Mouse (Mus musculus) layer of hippocampus, adult 11-12 months (tissue): ENCODE data around the gene Wdr25.
A peak's percentile ranks its signal among the peaks of the same experiment; 100 is the strongest.

Experiments used
- DNase-seq: peaks from one replicate; pipeline ENCODE4 v3.0.0; 2022; ENCODE audit warnings: low spot score

Gene Wdr25

GRCm38 (mm10) chr12:108896006-108896405 lies 2.6 kb downstream of the Wdr25 start:
- no peak for DNase-seq

DNA sequence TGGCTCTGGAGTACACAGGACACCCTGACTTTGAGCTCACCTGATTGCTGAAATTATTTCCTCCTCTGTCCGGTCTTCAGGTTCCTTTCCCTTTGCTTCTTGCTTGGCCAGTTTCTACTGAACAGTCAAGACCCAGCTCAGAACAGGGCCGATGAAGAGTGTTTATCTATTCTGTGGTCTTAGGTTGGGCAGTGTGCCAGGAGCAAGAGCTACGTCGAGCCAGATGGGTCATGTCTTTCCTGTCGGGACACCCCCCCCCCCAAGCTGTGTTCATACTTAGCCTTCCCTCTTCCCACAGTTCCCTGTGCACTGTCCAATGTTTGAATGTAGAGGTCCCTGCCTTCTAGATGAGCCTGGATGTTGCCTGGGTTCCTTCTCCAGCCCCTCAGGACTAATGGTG lies 7.9 kb downstream of the Wdr25 start:
- no peak for DNase-seq

- DNase-seq = peak; percentile 74
Measured at GRCm38 (mm10) chr12:108902940-108903339, 9.5 kb downstream of the Wdr25 start.

DNA sequence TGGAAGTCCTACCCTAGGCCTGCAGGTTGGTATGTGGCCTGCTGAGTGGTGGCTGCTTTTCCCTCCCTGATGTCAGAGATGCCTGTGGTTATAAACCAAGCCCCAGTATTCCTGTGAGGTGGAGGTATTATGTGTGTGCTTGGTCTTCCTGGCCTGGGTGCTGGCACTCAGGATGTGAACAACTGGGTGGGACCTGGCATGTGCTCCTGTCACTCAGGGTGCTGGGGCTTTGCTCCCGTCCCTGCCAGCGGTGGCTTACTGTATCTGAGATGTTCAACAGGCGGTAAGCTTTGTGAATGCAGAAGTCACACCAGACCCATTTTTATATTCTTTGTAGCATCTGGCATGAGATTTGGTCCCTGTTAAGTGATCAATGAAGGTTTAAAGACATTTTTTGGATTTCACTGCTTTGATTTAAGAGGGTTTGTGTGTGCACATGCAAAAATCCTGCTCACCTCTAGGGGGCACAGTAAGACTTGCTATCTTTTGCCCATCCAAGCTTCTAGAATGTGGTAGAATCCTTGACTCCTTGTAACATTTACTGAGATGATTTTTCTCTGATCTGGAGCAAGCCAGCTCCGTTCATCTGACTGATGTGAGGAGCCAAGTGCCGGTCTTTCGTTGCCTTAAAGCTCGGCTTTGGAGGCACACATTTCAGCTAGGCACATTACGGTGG lies 10.3 kb downstream of the Wdr25 start:
- DNase-seq = peak; percentile 85

DNA sequence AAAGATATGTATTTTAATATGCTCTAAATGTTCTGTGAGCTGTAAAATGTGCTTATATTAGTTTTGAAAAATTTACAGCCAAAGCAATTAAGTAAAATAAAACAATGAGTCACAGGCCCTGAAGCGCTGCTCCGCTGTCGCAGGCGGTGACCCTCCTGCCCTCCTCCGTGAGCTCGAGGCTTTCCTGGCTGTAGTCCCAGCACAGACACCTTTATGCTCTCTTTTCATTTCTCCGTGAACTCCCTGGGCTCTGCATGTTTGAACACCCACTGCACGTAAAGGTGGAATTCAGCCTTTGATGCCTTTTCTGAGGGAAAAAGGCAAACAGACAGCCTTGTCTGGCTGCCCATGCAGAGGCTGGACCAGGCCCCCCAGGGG lies 10.8 kb downstream of the Wdr25 start:
- DNase-seq = no peak

GRCm38 (mm10) chr12:108905620-108906302 lies 12.3 kb downstream of the Wdr25 start:
- DNase-seq = no peak

DNA sequence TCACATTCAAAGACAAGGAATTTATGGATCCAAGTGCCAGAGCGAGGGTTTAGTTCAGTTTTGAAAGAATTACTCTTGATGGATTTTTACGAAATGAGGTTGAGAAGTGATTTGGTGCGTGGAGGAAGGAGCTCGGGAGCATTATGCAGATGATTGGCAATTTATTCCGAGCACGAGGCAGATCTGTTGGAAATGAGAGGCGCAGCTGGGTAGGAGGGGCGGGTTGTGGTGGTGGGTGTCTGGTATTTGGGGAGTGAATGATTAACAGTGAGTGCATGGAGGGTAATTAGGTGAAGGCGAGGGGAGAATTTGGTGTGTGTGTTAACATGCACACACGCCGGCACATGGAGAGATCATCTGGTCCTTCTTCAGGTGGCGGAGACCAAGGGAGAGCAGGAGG lies 13.0 kb downstream of the Wdr25 start:
- no peak for DNase-seq

DNA sequence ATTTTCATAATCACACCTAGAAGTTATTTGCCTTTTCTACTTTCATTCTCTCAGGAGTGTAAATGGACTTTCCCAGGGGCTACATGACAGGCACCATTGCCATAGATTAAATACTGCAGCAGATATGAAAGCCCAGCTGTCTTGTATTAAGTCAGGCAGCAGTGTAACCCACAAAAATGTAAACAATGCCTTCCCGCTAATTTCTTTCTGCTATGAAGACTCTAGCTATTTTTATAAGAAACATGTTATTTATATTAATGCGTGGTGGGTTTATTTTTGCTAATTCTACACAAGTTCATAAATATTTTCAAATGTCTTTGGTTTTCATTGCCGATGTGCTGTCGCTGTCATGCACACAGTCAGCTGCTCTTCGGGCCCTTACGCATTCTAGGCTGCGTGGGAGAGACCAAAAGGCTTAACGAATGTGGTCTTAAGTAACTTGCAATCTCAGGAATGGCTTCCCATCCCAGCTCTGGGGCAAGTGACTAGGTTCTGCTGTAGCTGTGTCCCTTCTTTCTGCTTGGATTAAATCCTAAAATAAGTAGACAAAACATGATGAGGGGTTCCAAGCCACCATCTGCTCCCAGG lies 16.5 kb downstream of the Wdr25 start:
- DNase-seq = no peak

DNA sequence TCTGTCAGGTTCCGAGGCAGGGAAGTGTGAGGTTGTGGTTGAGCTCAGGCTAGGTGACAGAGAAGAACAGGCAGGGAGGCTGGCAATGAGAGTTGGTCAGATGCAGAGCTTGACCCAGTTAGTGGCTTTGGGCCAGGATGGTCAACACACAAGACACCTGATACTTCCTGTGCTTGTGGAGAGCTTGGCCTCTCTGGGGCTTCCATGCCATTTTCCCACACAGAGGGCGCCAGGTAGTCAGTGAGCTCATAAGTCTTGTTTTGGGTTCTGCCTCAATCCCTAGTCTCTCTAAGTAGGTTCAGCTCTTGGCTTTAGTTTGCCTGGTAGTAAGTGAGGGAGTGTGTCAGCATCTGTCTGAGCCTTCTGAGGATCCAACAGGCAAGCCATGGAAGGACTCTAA lies 19.0 kb downstream of the Wdr25 start:
- DNase-seq = no peak

DNA sequence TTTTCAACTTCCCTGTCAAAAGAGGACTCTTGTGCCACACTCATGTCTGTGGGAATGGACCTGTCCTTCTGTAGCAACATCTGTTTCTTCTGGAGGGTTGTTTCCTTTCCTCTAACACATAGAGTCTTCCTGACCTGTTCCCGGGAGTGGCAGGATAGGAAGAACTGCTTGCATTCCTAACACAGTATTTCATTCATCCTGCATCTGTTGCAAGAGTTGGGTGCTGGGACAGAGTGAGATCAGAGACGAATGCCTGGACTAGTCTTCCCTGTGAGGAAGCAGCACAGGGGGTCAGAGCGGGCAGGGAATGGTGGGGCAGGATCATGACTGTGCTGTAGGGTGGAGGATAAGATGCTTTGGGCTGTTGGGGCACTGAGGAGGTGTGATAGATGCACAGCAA lies 20.8 kb downstream of the Wdr25 start:
- DNase-seq = no peak

DNA sequence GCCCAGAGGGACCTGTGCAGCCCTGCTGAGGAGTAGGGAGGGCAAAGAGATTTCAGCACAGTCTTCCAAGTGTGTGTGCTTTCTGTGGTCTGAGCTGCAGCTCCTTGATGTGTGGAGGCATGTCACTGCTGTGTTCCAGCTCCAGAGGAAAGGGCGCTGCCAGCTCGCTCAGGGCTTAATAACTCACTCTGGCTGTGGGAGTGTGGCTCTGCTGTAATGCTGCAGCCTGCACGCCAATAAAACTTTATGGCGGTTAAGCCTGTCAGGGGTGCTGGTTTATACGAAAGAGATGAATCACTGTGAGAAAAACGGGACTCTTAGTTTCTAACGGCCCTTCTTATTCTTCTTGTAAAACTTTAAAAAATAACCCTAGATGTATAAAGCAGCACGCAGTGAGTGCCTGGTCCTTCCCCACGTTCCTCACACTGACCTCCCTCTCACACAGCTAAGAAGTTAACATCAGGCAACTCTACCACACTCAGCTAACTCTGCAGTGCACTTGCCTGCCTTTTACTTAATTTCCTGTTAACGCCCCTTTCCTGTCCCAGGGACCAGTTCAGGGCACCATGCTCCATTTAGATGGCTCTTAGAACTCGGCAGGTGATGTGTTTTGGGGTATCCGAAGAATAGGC lies 21.4 kb downstream of the Wdr25 start:
- DNase-seq = no peak

DNA sequence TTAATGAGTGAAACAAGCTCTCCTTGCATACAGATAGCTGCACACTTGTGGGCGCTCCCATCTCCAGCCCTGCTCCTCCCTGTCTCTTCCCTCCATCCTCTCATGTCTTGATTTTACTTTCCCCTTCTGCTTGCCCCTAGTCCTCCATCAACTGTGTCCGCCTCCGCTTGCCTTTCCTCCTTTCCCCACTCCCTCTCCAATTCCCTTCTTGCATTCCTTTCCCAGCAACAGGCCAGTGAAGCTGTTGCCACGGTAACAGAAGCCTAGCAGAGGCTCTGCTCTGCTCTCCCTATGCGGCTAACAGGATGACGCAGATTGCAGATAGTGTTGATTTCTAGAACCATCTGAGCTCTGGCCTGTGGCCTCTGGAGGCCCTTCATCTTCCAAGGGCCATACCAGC lies 22.5 kb downstream of the Wdr25 start:
- peak; percentile 65 for DNase-seq

DNA sequence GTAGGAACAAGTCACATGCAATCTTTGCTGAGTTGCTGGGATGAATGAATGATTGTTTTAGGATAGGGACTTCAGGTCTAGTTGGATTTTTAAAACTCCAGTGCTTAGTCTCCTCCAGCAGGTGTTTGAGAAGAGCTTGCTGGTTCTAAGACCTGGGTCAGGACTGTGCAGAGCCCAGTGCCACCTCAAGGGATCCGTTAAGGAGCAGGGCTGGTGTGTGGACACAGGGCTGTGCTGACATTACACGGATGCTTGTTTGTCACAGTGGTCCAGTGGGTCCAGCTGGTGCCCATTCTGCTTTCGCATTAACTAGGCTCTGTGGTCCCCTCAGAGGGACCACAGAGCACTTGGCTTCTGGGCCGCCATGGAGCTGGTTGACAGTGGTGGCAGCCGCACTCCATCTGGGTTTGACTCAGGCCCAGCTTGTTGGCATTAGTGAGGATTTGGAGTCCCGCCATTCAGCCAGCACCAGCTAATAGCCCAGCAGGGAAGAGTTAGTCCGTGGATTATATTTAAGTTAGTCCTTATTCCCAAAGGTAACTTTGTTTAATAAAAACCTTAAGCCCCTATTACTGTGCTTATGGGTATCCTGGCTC lies 23.1 kb downstream of the Wdr25 start:
- DNase-seq = peak; percentile 48

DNA sequence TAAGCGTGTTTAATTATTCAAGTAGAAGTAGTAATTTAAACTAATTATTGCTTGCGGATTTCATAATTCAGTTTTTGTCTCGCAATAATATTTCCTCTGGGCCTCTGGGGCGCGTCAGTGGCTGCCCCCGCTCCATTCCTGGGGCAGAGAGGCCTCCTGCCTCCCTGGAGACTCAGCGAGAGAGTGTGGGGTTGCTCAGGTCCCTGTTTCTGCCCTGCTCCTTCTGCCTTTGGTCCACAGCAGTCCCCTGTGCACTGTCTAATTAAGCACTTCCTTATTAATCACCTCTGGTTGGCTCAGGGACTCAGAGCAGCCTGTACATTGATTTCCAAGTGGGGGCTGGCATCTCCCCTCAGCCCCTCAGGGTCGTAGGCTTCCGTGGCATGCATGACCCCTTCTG lies 24.1 kb downstream of the Wdr25 start:
- DNase-seq = no peak

- no peak for DNase-seq
Measured at GRCm38 (mm10) chr12:108918753-108919152, 25.3 kb downstream of the Wdr25 start.

- DNase-seq = no peak
Measured at GRCm38 (mm10) chr12:108926606-108927111, 33.2 kb downstream of the Wdr25 start.

DNA sequence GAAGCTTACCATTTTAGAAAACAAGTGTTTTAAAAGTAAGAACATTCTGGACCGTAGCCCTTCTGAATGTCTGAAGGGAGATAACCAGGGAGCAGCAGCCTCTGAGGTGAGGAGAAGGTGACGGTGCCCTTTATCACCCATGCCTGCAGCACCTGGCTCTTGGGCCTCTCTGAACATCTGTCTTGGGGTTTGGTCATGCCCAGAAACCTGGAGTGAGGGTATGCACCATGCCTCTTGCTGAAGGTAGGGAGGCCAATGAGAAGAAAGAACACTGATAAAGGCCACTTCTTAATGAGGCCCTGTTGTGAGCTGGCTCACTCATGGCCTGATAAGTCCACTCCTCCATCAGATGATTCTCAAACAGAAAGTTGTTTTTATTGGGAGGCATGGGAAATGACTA lies 34.8 kb downstream of the Wdr25 start:
- DNase-seq = no peak

GRCm38 (mm10) chr12:108929475-108929874 lies 36.0 kb downstream of the Wdr25 start:
- DNase-seq = no peak

DNA sequence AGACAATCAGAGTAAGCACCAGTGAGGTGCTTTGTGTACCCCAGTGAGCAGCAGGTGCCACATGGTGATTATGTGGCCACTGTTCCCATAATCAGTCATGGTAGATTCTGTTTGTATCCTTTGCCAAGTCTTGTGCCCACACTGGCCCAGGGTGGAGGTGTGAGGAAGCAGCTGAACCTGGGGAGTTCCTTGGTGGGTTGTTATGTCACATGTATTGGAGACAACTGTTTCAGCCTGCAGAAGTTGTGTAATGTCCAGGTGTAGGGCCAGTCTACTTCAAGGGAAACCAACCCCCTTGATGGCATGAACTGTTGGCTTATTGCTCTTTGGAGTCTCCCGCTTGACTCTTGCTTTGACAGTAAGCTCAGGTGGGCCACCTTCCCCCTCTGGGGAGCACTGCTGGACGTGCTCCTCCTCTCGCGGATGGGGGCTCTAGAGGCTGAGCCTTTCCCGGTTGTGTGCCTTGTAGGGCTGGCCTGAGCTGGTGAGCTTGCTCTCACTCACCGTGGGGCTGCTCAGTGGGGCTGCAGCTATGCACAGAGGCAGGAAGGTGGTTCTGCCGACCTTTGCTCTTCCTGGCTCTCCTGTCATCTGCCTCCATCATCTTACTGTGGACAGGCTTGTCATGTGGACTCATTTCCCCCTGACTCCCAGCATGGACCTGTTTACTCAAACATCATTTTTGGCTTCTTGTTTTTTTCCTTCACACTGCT lies 38.1 kb downstream of the Wdr25 start:
- DNase-seq = no peak

DNA sequence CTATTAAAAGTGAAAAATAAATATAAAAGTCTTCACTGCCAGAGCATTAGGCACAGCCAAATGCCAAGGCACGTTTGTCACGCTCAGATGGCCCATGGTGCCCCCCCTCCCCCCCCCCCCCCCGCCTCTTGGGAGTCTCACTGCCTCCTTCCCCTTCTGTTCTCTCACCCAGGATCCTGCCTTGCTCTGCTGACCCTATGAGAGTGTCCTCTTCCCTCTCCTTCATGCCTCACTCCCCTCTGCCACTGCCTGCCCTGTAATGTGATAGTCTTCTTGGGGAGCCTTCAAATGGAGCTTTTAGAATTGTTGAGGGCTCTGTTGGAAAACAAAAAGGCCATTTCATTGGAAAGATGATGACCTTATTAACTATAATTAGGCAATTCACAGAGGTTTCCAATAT lies 38.7 kb downstream of the Wdr25 start:
- no peak for DNase-seq

DNA sequence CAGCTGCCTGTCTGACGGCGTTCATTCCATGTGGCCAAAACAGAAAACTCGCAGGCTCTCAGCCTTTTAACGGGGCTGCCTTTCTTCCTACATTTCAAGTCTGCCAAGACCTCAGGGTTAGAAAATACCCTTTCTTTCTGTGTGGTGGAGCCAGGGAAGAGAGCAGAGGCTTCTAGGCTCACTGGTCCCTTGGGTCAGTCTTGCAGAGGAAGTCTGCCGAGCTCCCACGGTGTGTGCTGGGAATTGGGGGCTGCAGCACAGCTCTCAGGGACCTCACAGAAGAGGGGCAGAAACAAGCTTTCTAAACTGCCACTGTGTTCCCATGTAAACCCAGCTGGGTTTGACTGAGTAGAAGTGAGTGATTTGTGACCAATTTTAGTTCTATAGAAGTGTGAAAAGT lies 40.8 kb downstream of the Wdr25 start:
- no peak for DNase-seq

DNA sequence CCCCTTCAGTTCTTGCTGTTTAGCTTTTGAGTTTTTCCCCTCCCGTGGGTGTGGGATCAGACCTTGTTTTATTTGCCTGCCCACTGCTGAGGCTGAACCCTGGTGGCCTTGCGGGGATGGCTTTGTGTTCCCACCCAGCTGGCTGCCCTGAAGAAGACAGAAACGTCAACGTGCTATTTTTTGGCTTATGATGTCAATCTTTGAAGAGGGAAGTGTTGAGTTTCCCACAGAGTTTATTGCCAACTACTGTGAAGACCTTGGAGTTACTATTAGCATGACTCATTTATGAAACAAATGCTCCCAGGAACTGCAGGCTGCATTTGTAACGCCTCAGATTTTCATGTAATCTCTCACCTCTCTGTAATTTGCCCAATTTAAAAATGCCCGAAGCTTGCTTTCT lies 43.4 kb downstream of the Wdr25 start:
- DNase-seq = no peak
